Mouse (Mus musculus) midbrain, embryonic 12.5 days (tissue): ENCODE results near the gene Tmem252. TPM values are rescaled to one million over a fixed set of nuclear protein-coding genes. Genes with fewer than 3 reads are reported as not detected.

ENCODE experiments used
- ATAC-seq: fragments of 200-750 bp; cut with Nextera tagmentation; 2 replicates; pipeline ENCODE4 v1.8.0; 2017; ENCODE audit warnings: low read depth, moderate TSS enrichment, moderate library complexity; ENCODE audit not compliant: low FRiP score
- H3K27ac ChIP-seq: fragments of 300-500 bp; sonication (generic); replicated peaks from 2 replicates; pipeline ENCODE4 v1.5.1; 2016; ENCODE audit warnings: mild to moderate bottlenecking
- H3K27me3 ChIP-seq: fragments of 300-500 bp; sonication (generic); 2 replicates; pipeline ENCODE4 v1.6.1; 2016; ENCODE audit warnings: mild to moderate bottlenecking
- H3K36me3 ChIP-seq: fragments of 300-500 bp; sonication (generic); 2 replicates; pipeline ENCODE4 v1.6.1; 2016
- H3K4me1 ChIP-seq: fragments of 300-500 bp; sonication (generic); 2 replicates; pipeline ENCODE4 v1.6.1; 2016
- H3K4me2 ChIP-seq: fragments of 300-500 bp; sonication (generic); replicated peaks from 2 replicates; pipeline ENCODE4 v1.6.1; 2016; ENCODE audit warnings: mild to moderate bottlenecking, moderate library complexity
- H3K4me3 ChIP-seq: fragments of 300-500 bp; sonication (generic); 2 replicates; pipeline ENCODE4 v1.5.1; 2016; ENCODE audit warnings: mild to moderate bottlenecking
- H3K9ac ChIP-seq: fragments of 300-500 bp; sonication (generic); replicated peaks from 2 replicates; pipeline ENCODE4 v1.6.1; 2016; ENCODE audit warnings: mild to moderate bottlenecking, moderate library complexity
- H3K9me3 ChIP-seq: fragments of 300-500 bp; sonication (generic); 2 replicates; pipeline ENCODE4 v1.6.1; 2016; ENCODE audit warnings: mild to moderate bottlenecking
- WGBS: fragments of 180-500 bp; shearing (Covaris S2); methylation state at CpG from one replicate; pipeline ENCODE4 v1.1.7; 2016; 5-methylcytosine and 5-hydroxymethylcytosine counted together
- polyA plus RNA-seq: library from polyadenylated mRNA; unstranded; fragments of >200 nt; fragmentation: Nextera tagmentation; extraction: Ambion mirVana; gene quantifications from 2 replicates; pipeline ENCODE4 v1.2.1, GENCODE M21; 2016

The Tmem252 gene
- polyA plus RNA-seq, 1 experiment from 2014 or later, result 0.70 TPM

- Histone ChIP-seq H3K27me3 (no peaks in the 10 kb centered on the region; the same call in 1 of the 2 replicates), H3K4me3 (no peak overlapping the region), H3K4me2 (no peak overlapping the region), H3K9ac (no peak overlapping the region), H3K4me1 (no peaks in the 10 kb centered on the region), H3K9me3 (no peaks in the 10 kb centered on the region), H3K27ac (no peak overlapping the region), H3K36me3 (no peaks in the 10 kb centered on the region)
- ATAC-seq, result no peak
- WGBS, result 81% methylated on average over 2 of the region's 2 CpGs
Observed at GRCm38 (mm10) chr19:24704326-24704725, 30.5 kb downstream of the Tmem252 start.

DNA sequence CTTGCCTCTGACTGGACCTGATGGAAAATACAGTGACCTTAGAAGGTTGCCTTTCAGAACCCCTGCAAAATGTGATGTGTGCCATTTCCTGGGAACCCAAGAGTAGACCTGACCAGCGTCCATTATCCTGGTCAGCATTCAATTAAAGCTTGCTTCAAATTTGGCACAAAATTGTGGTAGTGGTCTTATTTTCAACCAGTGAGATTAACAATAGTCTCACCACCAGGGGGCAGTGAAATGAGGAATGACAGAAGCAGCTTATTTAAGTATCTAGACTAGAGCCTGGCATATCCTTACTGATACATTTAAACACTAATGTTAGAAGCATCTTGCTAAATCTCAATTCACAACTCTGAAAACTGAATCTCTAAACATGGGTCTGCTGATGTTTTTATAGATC, 31.6 kb downstream of the Tmem252 start:
- no peaks in the 10 kb centered on the region for H3K36me3 ChIP-seq
- WGBS, result 67% methylated on average over 1 of the region's 1 CpGs
- no peaks in the 10 kb centered on the region; the same call in 1 of the 2 replicates for H3K27me3 ChIP-seq
- no peak overlapping the region for H3K9ac ChIP-seq
- no peak overlapping the region for H3K4me3 ChIP-seq
- no peaks in the 10 kb centered on the region for H3K4me1 ChIP-seq
- H3K4me2 ChIP-seq, result no peak overlapping the region
- no peaks in the 10 kb centered on the region for H3K9me3 ChIP-seq
- no peak overlapping the region for H3K27ac ChIP-seq
- no peak for ATAC-seq

DNA sequence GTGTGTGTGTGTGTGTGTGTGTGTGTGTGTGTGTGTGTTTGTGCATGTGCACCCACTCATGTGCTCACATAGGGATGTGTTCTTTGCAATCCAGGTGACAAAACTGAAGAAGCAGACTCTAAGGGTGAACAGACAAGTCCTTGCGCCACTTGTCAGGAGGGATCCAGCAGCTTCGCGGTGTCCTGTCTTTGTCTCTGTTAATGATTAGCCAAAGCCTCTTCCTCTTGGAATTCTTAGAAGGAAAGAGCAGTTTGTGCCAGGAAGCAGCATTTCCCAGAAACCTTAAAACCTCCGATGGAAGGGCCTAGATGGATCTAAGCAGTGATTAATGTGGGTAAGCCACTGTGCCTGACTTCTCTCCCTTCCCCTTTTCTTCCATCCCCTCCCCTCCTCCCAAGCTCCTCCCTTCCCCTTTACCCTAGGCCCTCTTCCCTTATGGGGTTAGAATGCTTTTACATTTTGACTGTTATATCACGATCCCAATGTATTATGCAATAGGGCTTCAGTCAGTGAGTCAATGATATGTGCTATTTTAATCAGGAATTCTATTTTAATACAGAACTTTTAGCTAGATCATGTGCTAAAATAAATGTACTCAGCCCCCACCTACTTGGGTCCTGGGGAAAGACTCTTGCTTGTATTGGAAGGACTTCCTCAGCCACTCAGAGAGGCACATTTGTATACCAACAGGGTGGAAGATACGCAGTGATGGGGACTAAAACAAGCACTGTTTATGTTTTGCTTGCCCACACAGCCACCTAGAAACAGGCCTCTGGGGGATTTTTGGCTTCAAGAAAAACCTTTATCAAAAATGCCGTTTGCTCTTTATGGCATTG, 33.5 kb downstream of the Tmem252 start:
- Histone ChIP-seq H3K9ac (no peak overlapping the region), H3K4me2 (no peak overlapping the region), H3K27ac (no peak overlapping the region), H3K4me1 (no peaks in the 10 kb centered on the region), H3K9me3 (no peaks in the 10 kb centered on the region), H3K36me3 (no peaks in the 10 kb centered on the region), H3K27me3 (no peaks in the 10 kb centered on the region; the same call in 1 of the 2 replicates), H3K4me3 (no peak overlapping the region)
- whole genome bisulfite sequencing, result 85% methylated on average over 7 of the region's 7 CpGs
- no peak for ATAC-seq

GRCm38 (mm10) chr19:24708032-24708431, 34.2 kb downstream of the Tmem252 start:
- Histone ChIP-seq H3K9ac (no peak overlapping the region), H3K27ac (no peak overlapping the region), H3K4me3 (no peak overlapping the region), H3K36me3 (no peaks in the 10 kb centered on the region), H3K4me2 (no peak overlapping the region), H3K4me1 (no peaks in the 10 kb centered on the region), H3K27me3 (no peaks in the 10 kb centered on the region; the same call in 1 of the 2 replicates), H3K9me3 (no peaks in the 10 kb centered on the region)
- ATAC-seq, result no peak
- WGBS, result 86% methylated on average over 7 of the region's 7 CpGs

- ATAC-seq, result no peak
- H3K27ac ChIP-seq, result no peak overlapping the region
Observed at GRCm38 (mm10) chr19:24716303-24717097, 42.7 kb downstream of the Tmem252 start.

GRCm38 (mm10) chr19:24718021-24718420, 44.2 kb downstream of the Tmem252 start:
- ATAC-seq, result no peak
- Histone ChIP-seq H3K9me3 (no peaks in the 10 kb centered on the region), H3K4me1 (no peaks in the 10 kb centered on the region), H3K4me3 (no peak overlapping the region), H3K36me3 (no peaks in the 10 kb centered on the region), H3K4me2 (no peak overlapping the region), H3K27ac (no peak overlapping the region), H3K27me3 (no peaks in the 10 kb centered on the region), H3K9ac (no peak overlapping the region)
- 89% methylated on average over 1 of the region's 1 CpGs for WGBS

More at GRCm38 (mm10) chr19:24716303-24717097, 42.7 kb downstream of the Tmem252 start:
- no peaks in the 10 kb centered on the region for H3K27me3 ChIP-seq
- no peak overlapping the region for H3K9ac ChIP-seq
- H3K9me3 ChIP-seq, result no peaks in the 10 kb centered on the region
- 88% methylated on average over 7 of the region's 7 CpGs for WGBS
- H3K36me3 ChIP-seq, result no peaks in the 10 kb centered on the region
- no peak overlapping the region for H3K4me2 ChIP-seq
- no peak overlapping the region for H3K4me3 ChIP-seq
- H3K4me1 ChIP-seq, result no peaks in the 10 kb centered on the region

DNA sequence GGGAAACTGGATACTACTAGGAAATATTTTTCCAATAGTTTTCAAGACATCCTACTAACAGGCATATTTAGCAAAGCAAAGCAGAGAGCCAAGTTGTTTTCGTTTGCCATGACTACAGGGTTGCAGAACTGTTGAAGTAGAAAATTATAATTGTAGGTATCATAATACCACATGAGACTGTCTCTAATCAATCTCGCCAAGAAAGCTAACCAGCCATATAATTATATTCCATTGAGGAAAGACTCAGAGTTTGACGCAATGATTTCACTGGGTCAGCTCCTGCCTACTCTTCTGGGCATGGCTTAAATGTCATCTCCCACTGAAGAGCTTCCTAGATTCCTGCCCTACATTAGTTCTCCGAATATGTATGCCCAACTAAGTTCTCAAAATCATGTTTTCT, 45.7 kb downstream of the Tmem252 start:
- no peak for ATAC-seq
- 84% methylated on average over 4 of the region's 4 CpGs for WGBS

DNA sequence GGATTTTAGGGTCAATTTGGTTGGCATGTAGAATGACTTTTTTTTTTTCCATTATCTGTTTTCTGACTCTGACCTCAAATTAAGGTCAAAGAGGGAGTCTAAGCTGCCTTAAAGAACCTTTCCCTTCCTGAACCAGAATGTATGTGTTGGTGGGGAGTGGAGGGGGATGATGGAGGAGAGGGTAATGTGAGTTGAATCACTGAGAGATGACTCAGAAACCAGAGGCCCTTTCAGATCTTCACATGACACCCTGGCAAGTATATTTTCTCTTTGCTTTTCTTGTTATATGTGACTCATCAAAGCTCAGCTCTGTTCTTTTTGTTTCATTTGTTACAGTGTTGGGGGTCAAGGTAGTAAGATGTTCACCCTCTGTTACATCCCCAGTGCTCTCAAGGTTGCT, 46.6 kb downstream of the Tmem252 start:
- no peaks in the 10 kb centered on the region for H3K4me1 ChIP-seq
- H3K9ac ChIP-seq, result no peak overlapping the region
- H3K27me3 ChIP-seq, result no peaks in the 10 kb centered on the region
- no peak overlapping the region for H3K4me2 ChIP-seq
- no peak overlapping the region for H3K4me3 ChIP-seq
- no peaks in the 10 kb centered on the region for H3K36me3 ChIP-seq
- H3K9me3 ChIP-seq, result no peaks in the 10 kb centered on the region
- no peak overlapping the region for H3K27ac ChIP-seq
- no peak for ATAC-seq

More for the DNA sequence above, 45.7 kb downstream of the Tmem252 start:
- Histone ChIP-seq H3K4me3 (no peak overlapping the region), H3K4me2 (no peak overlapping the region), H3K9me3 (no peaks in the 10 kb centered on the region), H3K4me1 (no peaks in the 10 kb centered on the region), H3K9ac (no peak overlapping the region), H3K36me3 (no peaks in the 10 kb centered on the region), H3K27me3 (no peaks in the 10 kb centered on the region), H3K27ac (no peak overlapping the region)

GRCm38 (mm10) chr19:24724362-24724761, 50.6 kb downstream of the Tmem252 start:
- H3K4me1 ChIP-seq, result no peaks in the 10 kb centered on the region
- H3K36me3 ChIP-seq, result no peaks in the 10 kb centered on the region
- 84% methylated on average over 10 of the region's 10 CpGs for WGBS
- H3K27ac ChIP-seq, result no peak overlapping the region
- H3K9me3 ChIP-seq, result no peaks in the 10 kb centered on the region
- no peak overlapping the region for H3K9ac ChIP-seq
- H3K4me2 ChIP-seq, result no peak overlapping the region
- no peaks in the 10 kb centered on the region for H3K27me3 ChIP-seq
- ATAC-seq, result no peak
- no peak overlapping the region for H3K4me3 ChIP-seq

- H3K27ac ChIP-seq, result no peak overlapping the region
- no peak overlapping the region for H3K4me2 ChIP-seq
- no peak overlapping the region for H3K9ac ChIP-seq
- 0 out of 2 replicates have a peak, but pooled peaks cover 2% of the 10 kb centered on the region for H3K4me1 ChIP-seq
- 67% methylated on average over 5 of the region's 5 CpGs for whole genome bisulfite sequencing
- no peaks in the 10 kb centered on the region for H3K9me3 ChIP-seq
- H3K36me3 ChIP-seq, result no peaks in the 10 kb centered on the region
- H3K4me3 ChIP-seq, result no peak overlapping the region
- no peaks in the 10 kb centered on the region for H3K27me3 ChIP-seq
- ATAC-seq, result no peak
Observed at GRCm38 (mm10) chr19:24730661-24731060, 56.9 kb downstream of the Tmem252 start.
